In the genomic region with DNA sequence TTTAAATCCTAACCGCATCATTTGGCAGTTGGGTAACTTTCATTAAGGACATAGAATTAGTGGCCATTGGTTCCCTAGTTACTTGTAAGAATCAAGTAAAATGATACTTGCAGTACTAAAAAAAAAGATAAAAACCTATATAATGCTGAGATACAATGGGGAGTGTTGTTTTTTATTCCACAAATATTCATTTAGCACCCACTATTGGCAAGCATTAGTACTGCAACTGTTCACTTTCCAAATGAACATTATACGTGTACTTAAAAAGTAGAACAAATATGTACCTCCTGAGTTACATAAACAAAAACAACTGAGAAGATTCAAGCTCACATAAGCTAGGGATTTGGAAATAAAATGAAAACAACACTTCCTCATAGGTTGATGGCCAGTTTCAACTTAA, we compare ENCODE assay signal across 11 mouse cellular contexts.
A peak's percentile ranks its signal among the peaks of the same experiment; 100 is the strongest.
DNase-seq lines count a peak whose midpoint lies in the region; TF ChIP-seq lines count a peak whose summit lies in the region.
"Had no signal": no experiment of that assay in that cellular context is flagged by ENCODE, and none has a peak within 500 bp of the region (broad histone marks: within the 10 kb centered on the region; RNA-seq: fewer than 3 reads in every experiment).

No protein-coding gene starts in this region.

- no peak overlapping the region for H3K4me3 ChIP-seq in kidney, adult 2 months (ENCODE audit: insufficient read depth, low read depth, low read length)
- H3K4me3 ChIP-seq: embryonic facial prominence, embryonic 12.5 days; heart, embryonic 10.5 days; limb, embryonic 13.5 days; neural tube, embryonic 13.5 days had no signal

- H3K4me1 ChIP-seq in kidney, adult 2 months (ENCODE audit: control insufficient read depth, insufficient read depth, low read length) = no peaks in the 10 kb centered on the region
- H3K4me1 ChIP-seq: embryonic facial prominence, embryonic 12.5 days; heart, embryonic 10.5 days; limb, embryonic 13.5 days; neural tube, embryonic 13.5 days had no signal

- H3K36me3 ChIP-seq in kidney, adult 2 months (ENCODE audit: control insufficient read depth, insufficient read depth, low read length) = no peaks in the 10 kb centered on the region
- H3K36me3 ChIP-seq: embryonic facial prominence, embryonic 12.5 days; heart, embryonic 10.5 days; limb, embryonic 13.5 days; neural tube, embryonic 13.5 days had no signal

- no peaks in the 10 kb centered on the region for H3K27me3 ChIP-seq in kidney, adult 2 months (replicated peaks; ENCODE audit: control insufficient read depth, insufficient read depth, low read length)

- TF ChIP-seq POLR2A in kidney, adult 2 months (IDR thresholded peaks at IDR 0.05; ENCODE audit: low read depth, low read length) = no peak
- TF ChIP-seq POLR2A in brain, embryonic 14.5 days (IDR thresholded peaks at IDR 0.05; ENCODE audit: borderline replicate concordance, extremely low read depth, insufficient read depth, insufficient read length, poor library complexity, severe bottlenecking) = no peak

- 67% methylated on average over 2 of the region's 2 CpGs for WGBS in kidney, adult 2 months

- no peak overlapping the region for H3K27ac ChIP-seq in kidney, adult 2 months (ENCODE audit: insufficient read depth, low read depth, low read length)
- H3K27ac ChIP-seq: embryonic facial prominence, embryonic 12.5 days; heart, embryonic 10.5 days; limb, embryonic 13.5 days; neural tube, embryonic 13.5 days had no signal

- DNase-seq in kidney, adult 2 months = peak; percentile 0
- DNase-seq in kidney, postnatal 25 days = no peak
- peak; percentile 13 for DNase-seq in retina, embryonic 14.5 days (ENCODE audit: low spot score)
- no peak for DNase-seq in retina, postnatal 1 day
- peak; percentile 2 for DNase-seq in brain, embryonic 14.5 days (ENCODE audit: low read depth)
- no peak for DNase-seq in right cerebral cortex, postnatal 36 days (ENCODE audit: low spot score in 2 of 2)
- DNase-seq in MN1 (ENCODE audit: low spot score) = no peak

- TF ChIP-seq CTCF in kidney, adult 2 months (conservative IDR thresholded peaks at IDR 0.05; ENCODE audit: insufficient read depth, insufficient read length, low read depth, low read length) = no peak
- 0 out of 2 replicates have a peak, but pooled peaks have one; percentile 14 for TF ChIP-seq CTCF in brain, embryonic 14.5 days (IDR thresholded peaks at IDR 0.05; ENCODE audit: borderline replicate concordance, extremely low read depth, insufficient read depth, insufficient read length)

Comparison
In these comparisons a context has a peak if more than half of its experiments do, and no peak if none do; other contexts are left out.
1. DNase-seq: peak in kidney, adult 2 months (single experiment), retina, embryonic 14.5 days (single experiment) and brain, embryonic 14.5 days (single experiment); none in kidney, postnatal 25 days (0 of 2), retina, postnatal 1 day (single experiment), right cerebral cortex, postnatal 36 days (0 of 2) and MN1 (single experiment).